Mouse (Mus musculus) lung, embryonic 14.5 days (tissue): ENCODE results near the gene Jag1. TPM values are rescaled to one million over a fixed set of nuclear protein-coding genes. Genes with fewer than 3 reads are reported as not detected.

ENCODE experiments used
- ATAC-seq: fragments of 200-750 bp; cut with Nextera tagmentation; 2 replicates; pipeline ENCODE4 v1.8.0; 2017; ENCODE audit warnings: mild to moderate bottlenecking, moderate TSS enrichment, moderate library complexity; ENCODE audit not compliant: insufficient read depth
- DNase-seq: peaks from one replicate; pipeline ENCODE4 v3.0.0-alpha.2; 2015
- H3K27ac ChIP-seq: fragments of 300-500 bp; sonication (generic); 2 replicates; pipeline ENCODE4 v1.5.1; 2014; ENCODE audit warnings: low read depth, mild to moderate bottlenecking, moderate library complexity
- H3K27me3 ChIP-seq: fragments of 300-500 bp; sonication (generic); 2 replicates; pipeline ENCODE4 v1.6.1; 2014; ENCODE audit warnings: low read length, control low read depth; ENCODE audit not compliant: insufficient read depth
- H3K36me3 ChIP-seq: fragments of 300-500 bp; sonication (generic); 2 replicates; pipeline ENCODE4 v1.6.1; 2014; ENCODE audit warnings: control low read depth; ENCODE audit not compliant: insufficient read depth
- H3K4me1 ChIP-seq: fragments of 300-500 bp; sonication (generic); 2 replicates; pipeline ENCODE4 v1.6.1; 2014; ENCODE audit warnings: antibody characterized with exemption, control low read depth; ENCODE audit not compliant: insufficient read depth
- H3K4me2 ChIP-seq: fragments of 300-500 bp; sonication (generic); 2 replicates; pipeline ENCODE4 v1.6.1; 2014; ENCODE audit warnings: mild to moderate bottlenecking
- H3K4me3 ChIP-seq: fragments of 300-500 bp; sonication (generic); 2 replicates; pipeline ENCODE4 v1.5.1; 2014; ENCODE audit warnings: low read depth, low read length
- H3K9ac ChIP-seq: fragments of 300-500 bp; sonication (generic); 2 replicates; pipeline ENCODE4 v1.6.1; 2014
- H3K9me3 ChIP-seq: fragments of 300-500 bp; sonication (generic); 2 replicates; pipeline ENCODE4 v1.6.1; 2016; ENCODE audit warnings: low read depth, low read length, control low read depth
- CTCF ChIP-seq: IDR thresholded peaks from 2 replicates; pipeline ENCODE4 v1.5.1; 2016; ENCODE audit warnings: antibody characterized with exemption, low read depth
- WGBS: fragments of 180-500 bp; shearing (Covaris S2); extraction: QIAGEN DNeasy Blood & Tissue Kit; methylation state at CpG from one replicate; pipeline ENCODE4 v1.1.7; 2014; 5-methylcytosine and 5-hydroxymethylcytosine counted together
- polyA plus RNA-seq: library from polyadenylated mRNA; unstranded; fragments of >200 nt; fragmentation: Nextera tagmentation; extraction: Ambion mirVana; gene quantifications from 2 replicates; pipeline ENCODE4 v1.2.1, GENCODE M21; 2014

The Jag1 gene
- polyA plus RNA-seq, 1 experiment from 2014 or later, result 15.3 TPM

- 63% methylated on average over 5 of the region's 5 CpGs for WGBS
- Histone ChIP-seq H3K4me3 (no peak overlapping the region), H3K4me1 (no peaks in the 10 kb centered on the region), H3K27ac (no peak overlapping the region), H3K9ac (no peak overlapping the region), H3K4me2 (no peak overlapping the region), H3K36me3 (no peaks in the 10 kb centered on the region), H3K9me3 (no peaks in the 10 kb centered on the region), H3K27me3 (no peaks in the 10 kb centered on the region)
- TF ChIP-seq CTCF, result no peak
- DNase-seq (no peak), ATAC-seq (no peak)
These were observed 17.6 kb upstream of the Jag1 start for GRCm38 (mm10) chr2:137134035-137134434.

GRCm38 (mm10) chr2:137124861-137125260, 8.4 kb upstream of the Jag1 start:
- no peak overlapping the region for H3K27ac ChIP-seq
- H3K9me3 ChIP-seq, result peaks cover 5% of the 10 kb centered on the region; the same call in 1 of the 2 replicates
- ATAC-seq (no peak), DNase-seq (peak; percentile 27)
- H3K4me1 ChIP-seq, result no peaks in the 10 kb centered on the region
- H3K4me2 ChIP-seq, result no peak overlapping the region
- no peak overlapping the region for H3K9ac ChIP-seq
- no peaks in the 10 kb centered on the region for H3K36me3 ChIP-seq
- H3K27me3 ChIP-seq, result no peaks in the 10 kb centered on the region
- H3K4me3 ChIP-seq, result no peak overlapping the region
- WGBS, result 69% methylated on average over 1 of the region's 1 CpGs
- no peak for TF ChIP-seq CTCF

- Histone ChIP-seq H3K9ac (peak overlapping the region; percentile 80), H3K27me3 (no peaks in the 10 kb centered on the region), H3K27ac (peak overlapping the region; percentile 99), H3K9me3 (no peaks in the 10 kb centered on the region), H3K4me2 (peak overlapping the region; percentile 89), H3K4me3 (peak overlapping the region; percentile 72), H3K36me3 (no peaks in the 10 kb centered on the region), H3K4me1 (peaks cover 5% of the 10 kb centered on the region; the same call in 1 of the 2 replicates)
- WGBS, result under 1% methylated on average over 33 of the region's 33 CpGs
- DNase-seq (peak; percentile 94), ATAC-seq (peak; percentile 71)
- peak; percentile 88 for TF ChIP-seq CTCF
These were observed 862 bp upstream of the Jag1 start for GRCm38 (mm10) chr2:137117321-137117690.

- H3K27ac ChIP-seq, result peak overlapping the region; percentile 99
- peak; percentile 100 for DNase-seq
- H3K4me3 ChIP-seq, result peak overlapping the region; percentile 72
- H3K4me2 ChIP-seq, result peak overlapping the region; percentile 89
- no peaks in the 10 kb centered on the region for H3K9me3 ChIP-seq
- H3K27me3 ChIP-seq, result no peaks in the 10 kb centered on the region
- peak; percentile 79 for ATAC-seq
- peaks cover 5% of the 10 kb centered on the region; the same call in 1 of the 2 replicates for H3K4me1 ChIP-seq
- H3K36me3 ChIP-seq, result no peaks in the 10 kb centered on the region
- no peak for TF ChIP-seq CTCF
- under 1% methylated on average over 61 of the region's 61 CpGs for WGBS
- peak overlapping the region; percentile 80 for H3K9ac ChIP-seq
These were observed 354 bp upstream of the Jag1 start for GRCm38 (mm10) chr2:137116675-137117320.

- no peak for ATAC-seq
- H3K4me1 ChIP-seq, result peaks cover 5% of the 10 kb centered on the region; the same call in 1 of the 2 replicates
- peak overlapping the region; percentile 89 for H3K4me2 ChIP-seq
- H3K4me3 ChIP-seq, result peak overlapping the region; percentile 72
- no peaks in the 10 kb centered on the region for H3K36me3 ChIP-seq
- H3K9me3 ChIP-seq, result no peaks in the 10 kb centered on the region
- peak; percentile 54 for DNase-seq
- no peak for TF ChIP-seq CTCF
- peak overlapping the region; percentile 80 for H3K9ac ChIP-seq
- no peaks in the 10 kb centered on the region for H3K27me3 ChIP-seq
- under 1% methylated on average over 40 of the region's 40 CpGs for WGBS
- H3K27ac ChIP-seq, result peak overlapping the region; percentile 99
These were observed 1.0 kb downstream of the Jag1 start for GRCm38 (mm10) chr2:137115241-137116024.

GRCm38 (mm10) chr2:137114248-137115096, 2.0 kb downstream of the Jag1 start:
- peak; percentile 83 for TF ChIP-seq CTCF
- Histone ChIP-seq H3K36me3 (no peaks in the 10 kb centered on the region), H3K27ac (peak overlapping the region; percentile 99), H3K4me1 (peaks cover 7% of the 10 kb centered on the region; the same call in 1 of the 2 replicates), H3K9ac (peak overlapping the region; percentile 80), H3K9me3 (no peaks in the 10 kb centered on the region), H3K4me2 (peak overlapping the region; percentile 89), H3K4me3 (peak overlapping the region; percentile 72), H3K27me3 (no peaks in the 10 kb centered on the region)
- peak; percentile 92 for DNase-seq
- peak; percentile 67 for ATAC-seq
- 1% methylated on average over 50 of the region's 51 CpGs for WGBS
